12 mouse cellular contexts compared by ENCODE assay signal in genomic region chr1:167187791-167188190, GRCm38 (mm10).
DNase-seq lines count a peak whose midpoint lies in the region; ATAC-seq lines count a peak whose summit lies in the region.
"Had no signal": no experiment of that assay in that cellular context is flagged by ENCODE, and none has a peak within 500 bp of the region (broad histone marks: within the 10 kb centered on the region; RNA-seq: fewer than 3 reads in every experiment).

No protein-coding gene starts in this region.

- no peaks in the 10 kb centered on the region for H3K27me3 ChIP-seq in intestine, embryonic 14.5 days (replicated peaks; ENCODE audit: control insufficient read depth, insufficient read depth, low read length)
- no peaks in the 10 kb centered on the region for H3K27me3 ChIP-seq in intestine, embryonic 15.5 days (replicated peaks)

- H3K9ac ChIP-seq in intestine, embryonic 14.5 days (ENCODE audit: low read length), result no peak overlapping the region
- H3K9ac ChIP-seq in intestine, embryonic 15.5 days, result no peak overlapping the region
- H3K9ac ChIP-seq: hindbrain, embryonic 14.5 days had no signal

- no peaks in the 10 kb centered on the region for H3K9me3 ChIP-seq in intestine, embryonic 14.5 days (ENCODE audit: control insufficient read depth, low read length)
- H3K9me3 ChIP-seq in intestine, embryonic 15.5 days, result no peaks in the 10 kb centered on the region
- H3K9me3 ChIP-seq: heart, embryonic 10.5 days had no signal

- DNase-seq in intestine, embryonic 14.5 days (ENCODE audit: low spot score), result peak; percentile 77
- peak; percentile 19 for DNase-seq in ovary, postnatal 36 days (ENCODE audit: low spot score)
- DNase-seq in ovary, postnatal 10 days (ENCODE audit: low spot score), result no peak
- peak; percentile 54 for DNase-seq in embryo, embryonic 10 days (ENCODE audit: low spot score)
- peak; percentile 47 for DNase-seq in mesoderm, embryonic 11.5 days (ENCODE audit: low read depth, low spot score)
- DNase-seq in right cerebral cortex, postnatal 36 days (ENCODE audit: low spot score in 2 of 2), result no peak
- DNase-seq in cerebellum, adult 9-10 months, result no peak
- DNase-seq: right cerebral cortex, postnatal 14 days had no signal

- H3K36me3 ChIP-seq in intestine, embryonic 14.5 days (ENCODE audit: control insufficient read depth, insufficient read depth, low read length), result no peaks in the 10 kb centered on the region
- H3K36me3 ChIP-seq in intestine, embryonic 15.5 days, result no peaks in the 10 kb centered on the region
- H3K36me3 ChIP-seq: heart, embryonic 10.5 days had no signal

- no peak overlapping the region for H3K27ac ChIP-seq in intestine, embryonic 14.5 days (ENCODE audit: low read depth)
- no peak overlapping the region for H3K27ac ChIP-seq in intestine, embryonic 15.5 days
- H3K27ac ChIP-seq: heart, embryonic 10.5 days; hindbrain, embryonic 14.5 days had no signal

- H3K4me1 ChIP-seq in intestine, embryonic 14.5 days (replicated peaks; ENCODE audit: control insufficient read depth, insufficient read depth, low read length), result no peaks in the 10 kb centered on the region
- H3K4me1 ChIP-seq in intestine, embryonic 15.5 days (replicated peaks), result no peaks in the 10 kb centered on the region
- H3K4me1 ChIP-seq: heart, embryonic 10.5 days had no signal

- no peak for ATAC-seq in intestine, embryonic 14.5 days (replicated peaks; ENCODE audit: low FRiP score, low TSS enrichment, low read depth)
- no peak for ATAC-seq in intestine, embryonic 15.5 days

- H3K4me3 ChIP-seq in intestine, embryonic 14.5 days (ENCODE audit: low read depth, low read length), result no peak overlapping the region
- H3K4me3 ChIP-seq in intestine, embryonic 15.5 days (replicated peaks), result no peak overlapping the region
- H3K4me3 ChIP-seq: heart, embryonic 10.5 days had no signal

- no peak overlapping the region for H3K4me2 ChIP-seq in intestine, embryonic 14.5 days (ENCODE audit: low read length)
- no peak overlapping the region for H3K4me2 ChIP-seq in intestine, embryonic 15.5 days (replicated peaks)
- H3K4me2 ChIP-seq: hindbrain, embryonic 14.5 days; liver, embryonic 11.5 days had no signal

- 28% methylated on average over 5 of the region's 5 CpGs for WGBS in intestine, embryonic 14.5 days
- 23% methylated on average over 5 of the region's 5 CpGs for WGBS in intestine, embryonic 15.5 days

Comparison
In these comparisons a context has a peak if more than half of its experiments do, and no peak if none do; other contexts are left out.
1. DNase-seq: peak in intestine, embryonic 14.5 days (single experiment), ovary, postnatal 36 days (single experiment), embryo, embryonic 10 days (single experiment) and mesoderm, embryonic 11.5 days (single experiment); none in ovary, postnatal 10 days (single experiment), right cerebral cortex, postnatal 36 days (0 of 2) and cerebellum, adult 9-10 months (single experiment).